Mouse (Mus musculus): ENCODE measurements at regions not wholly inside any gene's neighbourhood (a gene's known extent, or its start where the extent isn't known, plus 50 kb on each side); places are given as distances from the start of the nearest gene placed in this dataset.
A peak's percentile ranks its signal among the peaks of the same experiment; 100 is the strongest.

- 13% methylated on average over 2 of the region's 2 CpGs for WGBS
- Histone ChIP-seq H3K27ac (ENCODE audit: low read length) (peak overlapping the region; percentile 31; the same call in 1 of the 2 replicates), H3K9ac (ENCODE audit: low read depth, low read length) (no peak overlapping the region; the same call in 1 of the 2 replicates), H3K4me2 (ENCODE audit: low read length) (no peak overlapping the region), H3K4me1 (ENCODE audit: control insufficient read depth, insufficient read depth, low read length) (peaks cover 29% of the 10 kb centered on the region), H3K36me3 (ENCODE audit: control insufficient read depth, insufficient read depth, low read length) (no peaks in the 10 kb centered on the region), H3K9me3 (replicated peaks; ENCODE audit: control insufficient read depth, low read length, poor library complexity, severe bottlenecking) (no peaks in the 10 kb centered on the region), H3K27me3 (ENCODE audit: control insufficient read depth, insufficient read depth, low read depth, low read length) (no peaks in the 10 kb centered on the region), H3K4me3 (ENCODE audit: low read depth, low read length) (no peak overlapping the region)
- ATAC-seq = no peak
These were observed 93.8 kb upstream of the Itga6 start for GRCm38 (mm10) chr2:71651662-71652061.

DNA sequence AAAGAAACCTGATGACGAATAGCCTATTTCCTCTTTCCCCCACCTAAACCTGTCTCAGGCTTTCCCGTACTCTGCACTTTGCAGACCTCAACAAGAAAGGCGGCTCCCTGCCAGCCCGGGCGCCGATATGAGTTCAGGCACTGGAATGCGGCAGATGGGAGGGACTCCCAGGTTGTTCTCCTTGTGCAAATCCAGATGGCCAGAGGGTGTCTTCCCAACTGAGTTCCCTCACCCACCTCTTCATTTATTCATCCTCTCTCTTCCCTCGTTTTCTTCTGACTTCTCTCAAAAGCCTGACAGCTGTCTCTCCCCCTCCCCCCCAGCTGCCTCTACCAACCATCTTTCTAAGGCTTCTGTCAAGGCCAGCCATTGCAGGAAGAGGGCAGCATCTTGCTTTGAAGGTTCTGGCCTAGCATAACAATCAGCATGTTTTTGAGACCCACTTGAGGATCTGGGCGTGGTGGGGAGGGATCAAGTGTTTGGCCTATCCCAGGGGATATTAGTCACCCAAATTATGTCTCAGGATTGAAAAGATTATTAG, 93.1 kb upstream of the Itga6 start:
- Histone ChIP-seq H3K9me3 (replicated peaks; ENCODE audit: control insufficient read depth, low read length, poor library complexity, severe bottlenecking) (no peaks in the 10 kb centered on the region), H3K4me1 (ENCODE audit: control insufficient read depth, insufficient read depth, low read length) (peaks cover 29% of the 10 kb centered on the region), H3K36me3 (ENCODE audit: control insufficient read depth, insufficient read depth, low read length) (no peaks in the 10 kb centered on the region), H3K9ac (ENCODE audit: low read depth, low read length) (no peak overlapping the region), H3K4me3 (ENCODE audit: low read depth, low read length) (no peak overlapping the region), H3K27ac (ENCODE audit: low read length) (peak overlapping the region; percentile 31), H3K4me2 (ENCODE audit: low read length) (peak overlapping the region; percentile 5; the same call in 1 of the 2 replicates), H3K27me3 (ENCODE audit: control insufficient read depth, insufficient read depth, low read depth, low read length) (no peaks in the 10 kb centered on the region)
- ATAC-seq = peak; percentile 61; the same call in 1 of the 2 replicates
- 5% methylated on average over 9 of the region's 9 CpGs for WGBS

DNA sequence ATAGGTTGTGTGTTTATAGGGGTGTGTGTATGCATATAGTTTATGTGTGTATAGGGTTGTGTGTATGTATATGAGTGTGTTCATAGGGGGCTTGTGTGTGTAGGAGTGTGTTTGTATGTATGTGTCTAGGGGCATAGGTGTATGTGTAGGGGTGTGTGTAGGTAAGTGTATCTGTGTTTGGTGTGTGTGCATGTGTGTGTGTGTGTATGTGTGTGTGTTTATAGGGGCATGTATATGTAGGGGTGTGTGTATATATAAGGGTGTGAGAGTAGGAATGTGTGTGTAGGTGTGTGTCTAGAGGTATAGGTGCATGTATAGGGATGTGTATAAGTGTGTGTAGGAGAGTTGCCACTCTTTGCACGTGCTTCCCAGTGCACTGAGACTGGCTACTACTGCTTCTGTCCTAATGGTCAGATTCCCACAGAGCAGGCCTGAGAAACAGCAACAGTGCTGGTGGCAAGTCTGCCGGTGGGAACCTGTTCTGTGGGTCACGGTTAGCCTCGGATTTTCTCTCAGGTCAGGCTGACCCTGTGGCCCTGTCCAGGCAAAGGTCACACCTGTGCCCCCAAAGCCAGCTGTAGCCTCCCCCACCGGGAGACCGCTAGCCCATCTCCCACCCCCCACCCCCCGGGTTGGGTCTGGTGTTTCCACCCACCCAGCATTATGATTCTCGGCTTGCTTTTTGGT, 90.5 kb upstream of the Itga6 start:
- no peaks in the 10 kb centered on the region for H3K9me3 ChIP-seq (replicated peaks; ENCODE audit: control insufficient read depth, low read length, poor library complexity, severe bottlenecking)
- 8% methylated on average over 8 of the region's 8 CpGs for WGBS
- no peak overlapping the region for H3K4me2 ChIP-seq (ENCODE audit: low read length)
- H3K27me3 ChIP-seq (ENCODE audit: control insufficient read depth, insufficient read depth, low read depth, low read length) = no peaks in the 10 kb centered on the region
- no peak overlapping the region; the same call in 1 of the 2 replicates for H3K9ac ChIP-seq (ENCODE audit: low read depth, low read length)
- 0 out of 2 replicates have a peak, but pooled peaks have one; percentile 19 for ATAC-seq
- no peak overlapping the region for H3K4me3 ChIP-seq (ENCODE audit: low read depth, low read length)
- no peak overlapping the region for H3K27ac ChIP-seq (ENCODE audit: low read length)
- H3K36me3 ChIP-seq (ENCODE audit: control insufficient read depth, insufficient read depth, low read length) = no peaks in the 10 kb centered on the region
- peaks cover 29% of the 10 kb centered on the region for H3K4me1 ChIP-seq (ENCODE audit: control insufficient read depth, insufficient read depth, low read length)

- Histone ChIP-seq H3K36me3 (ENCODE audit: control insufficient read depth, insufficient read depth, low read length) (no peaks in the 10 kb centered on the region), H3K27me3 (ENCODE audit: control insufficient read depth, insufficient read depth, low read depth, low read length) (no peaks in the 10 kb centered on the region), H3K9ac (ENCODE audit: low read depth, low read length) (peak overlapping the region; percentile 63), H3K4me1 (ENCODE audit: control insufficient read depth, insufficient read depth, low read length) (peaks cover 29% of the 10 kb centered on the region), H3K27ac (ENCODE audit: low read length) (no peak overlapping the region; the same call in 1 of the 2 replicates), H3K9me3 (replicated peaks; ENCODE audit: control insufficient read depth, low read length, poor library complexity, severe bottlenecking) (no peaks in the 10 kb centered on the region), H3K4me3 (ENCODE audit: low read depth, low read length) (peak overlapping the region; percentile 25), H3K4me2 (ENCODE audit: low read length) (peak overlapping the region; percentile 59)
- peak; percentile 61; the same call in 1 of the 2 replicates for ATAC-seq
- under 1% methylated on average over 19 of the region's 19 CpGs for WGBS
These were observed 89.7 kb upstream of the Itga6 start for GRCm38 (mm10) chr2:71655504-71656390.

- no peaks in the 10 kb centered on the region for H3K9me3 ChIP-seq (replicated peaks; ENCODE audit: control insufficient read depth, low read length, poor library complexity, severe bottlenecking)
- H3K4me2 ChIP-seq (ENCODE audit: low read length) = no peak overlapping the region
- no peak overlapping the region for H3K27ac ChIP-seq (ENCODE audit: low read length)
- no peak overlapping the region for H3K4me3 ChIP-seq (ENCODE audit: low read depth, low read length)
- no peaks in the 10 kb centered on the region for H3K36me3 ChIP-seq (ENCODE audit: control insufficient read depth, insufficient read depth, low read length)
- H3K4me1 ChIP-seq (ENCODE audit: control insufficient read depth, insufficient read depth, low read length) = peaks cover 24% of the 10 kb centered on the region
- H3K9ac ChIP-seq (ENCODE audit: low read depth, low read length) = no peak overlapping the region
- WGBS = 54% methylated on average over 8 of the region's 8 CpGs
- ATAC-seq = no peak
- H3K27me3 ChIP-seq (ENCODE audit: control insufficient read depth, insufficient read depth, low read depth, low read length) = no peaks in the 10 kb centered on the region
These were observed 88.7 kb upstream of the Itga6 start for GRCm38 (mm10) chr2:71656611-71657244.

GRCm38 (mm10) chr2:71661438-71661837, 84.0 kb upstream of the Itga6 start:
- Histone ChIP-seq H3K9me3 (replicated peaks; ENCODE audit: control insufficient read depth, low read length, poor library complexity, severe bottlenecking) (no peaks in the 10 kb centered on the region), H3K4me2 (ENCODE audit: low read length) (no peak overlapping the region), H3K36me3 (ENCODE audit: control insufficient read depth, insufficient read depth, low read length) (no peaks in the 10 kb centered on the region), H3K4me3 (ENCODE audit: low read depth, low read length) (no peak overlapping the region), H3K27me3 (ENCODE audit: control insufficient read depth, insufficient read depth, low read depth, low read length) (no peaks in the 10 kb centered on the region), H3K9ac (ENCODE audit: low read depth, low read length) (no peak overlapping the region), H3K27ac (ENCODE audit: low read length) (no peak overlapping the region), H3K4me1 (ENCODE audit: control insufficient read depth, insufficient read depth, low read length) (0 out of 2 replicates have a peak, but pooled peaks cover 3% of the 10 kb centered on the region)
- ATAC-seq = no peak

- H3K9me3 ChIP-seq (replicated peaks; ENCODE audit: control insufficient read depth, low read length, poor library complexity, severe bottlenecking) = no peaks in the 10 kb centered on the region
- H3K4me3 ChIP-seq (ENCODE audit: low read depth, low read length) = no peak overlapping the region
- no peaks in the 10 kb centered on the region for H3K36me3 ChIP-seq (ENCODE audit: control insufficient read depth, insufficient read depth, low read length)
- no peak overlapping the region for H3K27ac ChIP-seq (ENCODE audit: low read length)
- H3K27me3 ChIP-seq (ENCODE audit: control insufficient read depth, insufficient read depth, low read depth, low read length) = no peaks in the 10 kb centered on the region
- H3K9ac ChIP-seq (ENCODE audit: low read depth, low read length) = no peak overlapping the region
- H3K4me2 ChIP-seq (ENCODE audit: low read length) = no peak overlapping the region
- WGBS = 96% methylated on average over 5 of the region's 5 CpGs
- H3K4me1 ChIP-seq (ENCODE audit: control insufficient read depth, insufficient read depth, low read length) = 0 out of 2 replicates have a peak, but pooled peaks cover 2% of the 10 kb centered on the region
- no peak for ATAC-seq
These were observed 83.4 kb upstream of the Itga6 start for GRCm38 (mm10) chr2:71661986-71662385.

- Histone ChIP-seq H3K4me1 (ENCODE audit: control insufficient read depth, insufficient read depth, low read length) (0 out of 2 replicates have a peak, but pooled peaks cover 2% of the 10 kb centered on the region), H3K27ac (ENCODE audit: low read length) (no peak overlapping the region), H3K9me3 (replicated peaks; ENCODE audit: control insufficient read depth, low read length, poor library complexity, severe bottlenecking) (no peaks in the 10 kb centered on the region), H3K27me3 (ENCODE audit: control insufficient read depth, insufficient read depth, low read depth, low read length) (no peaks in the 10 kb centered on the region), H3K4me2 (ENCODE audit: low read length) (no peak overlapping the region), H3K4me3 (ENCODE audit: low read depth, low read length) (no peak overlapping the region), H3K36me3 (ENCODE audit: control insufficient read depth, insufficient read depth, low read length) (no peaks in the 10 kb centered on the region), H3K9ac (ENCODE audit: low read depth, low read length) (no peak overlapping the region)
- 88% methylated on average over 8 of the region's 8 CpGs for WGBS
- no peak for ATAC-seq
These were observed 82.0 kb upstream of the Itga6 start for GRCm38 (mm10) chr2:71663453-71663852.
